Mouse (Mus musculus): ENCODE measurements around the gene Bckdha.

- TF ChIP-seq POLR2A (IDR thresholded peaks at IDR 0.05; ENCODE audit: low read depth, low read length), result no peak
- TF ChIP-seq CTCF (IDR thresholded peaks at IDR 0.05; ENCODE audit: extremely low read depth, insufficient read depth, insufficient read length, insufficient replicate concordance), result no peak
Observed at GRCm38 (mm10) chr7:25674297-25674696, 15.5 kb upstream of the Bckdha start.

All from spleen, adult 2 months (tissue).